Mouse (Mus musculus) 3134 (cell line): ENCODE data around the gene Dcakd.

Experiments used
- DNase-seq: peaks from one replicate; pipeline ENCODE4 v3.0.0-alpha.2; 2011; ENCODE audit warnings: low spot score; ENCODE audit not compliant: insufficient read length; ENCODE audit errors: extremely low read depth

The Dcakd gene

DNA sequence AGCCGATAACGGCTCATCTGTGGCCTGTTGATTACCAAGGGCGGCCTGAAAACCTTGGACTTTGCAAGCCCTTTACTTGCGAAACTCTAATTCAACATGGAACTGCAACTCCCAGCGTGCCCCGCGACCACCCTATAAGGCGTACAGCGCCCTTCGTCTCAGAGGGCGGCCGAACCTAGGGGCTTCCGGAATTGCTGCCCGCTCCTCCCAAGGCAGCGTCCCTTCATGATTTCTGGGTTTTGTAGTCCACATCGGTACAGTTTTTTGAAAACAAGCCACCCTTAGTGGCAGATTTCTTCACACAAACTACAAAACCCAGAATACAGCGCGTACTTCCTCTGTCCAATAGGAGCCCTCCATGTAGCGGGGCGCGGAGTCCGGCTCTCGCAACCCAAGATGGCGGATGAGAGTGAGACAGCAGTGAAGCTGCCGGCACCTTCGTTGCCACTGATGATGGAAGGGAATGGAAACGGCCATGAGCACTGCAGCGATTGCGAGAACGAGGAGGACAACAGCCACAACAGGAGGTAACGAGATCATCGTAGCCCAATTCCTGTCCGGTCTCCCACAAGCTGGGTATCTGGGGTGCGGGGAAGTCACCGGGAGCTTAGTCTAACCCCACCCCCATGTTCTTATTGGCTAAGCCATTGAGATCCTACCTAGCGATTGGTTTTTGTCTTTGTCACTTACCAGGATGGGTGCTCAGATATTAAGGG is at the start of gene Dcakd, which contains the start of gene Nmt1:
Gene Dcakd (minus strand): TSS at position 158 of the 716 bp plus-strand sequence.
Gene Nmt1 (plus strand): TSS at position 15 of the 716 bp plus-strand sequence.
- peak; percentile 95 for DNase-seq

- DNase-seq, result no peak
These were observed 48.4 kb upstream of the Dcakd start for GRCm38 (mm10) chr11:103076581-103076980.

DNA sequence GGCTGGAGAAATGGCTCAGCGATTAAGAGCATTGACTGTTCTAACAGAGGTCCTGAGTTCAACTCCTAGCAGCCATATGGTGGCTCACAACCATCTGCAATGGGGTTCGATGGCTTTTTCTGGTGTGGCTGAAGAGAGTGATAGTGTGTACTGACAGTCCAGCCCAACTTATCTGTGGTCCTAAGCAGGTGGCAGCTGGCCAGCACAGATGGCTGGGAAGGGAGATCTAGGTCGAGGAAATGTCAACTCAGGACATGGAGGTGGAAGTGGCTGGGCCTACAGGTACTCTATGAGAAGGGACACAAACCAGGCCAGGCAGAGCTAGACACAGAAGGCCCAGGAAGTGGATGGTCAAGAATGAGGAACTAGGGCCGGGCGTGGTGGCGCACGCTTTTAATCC is 47.9 kb upstream of the Dcakd start:
- no peak for DNase-seq

- DNase-seq, result peak; percentile 18
These were observed 46.7 kb upstream of the Dcakd start for GRCm38 (mm10) chr11:103074796-103075323.

DNA sequence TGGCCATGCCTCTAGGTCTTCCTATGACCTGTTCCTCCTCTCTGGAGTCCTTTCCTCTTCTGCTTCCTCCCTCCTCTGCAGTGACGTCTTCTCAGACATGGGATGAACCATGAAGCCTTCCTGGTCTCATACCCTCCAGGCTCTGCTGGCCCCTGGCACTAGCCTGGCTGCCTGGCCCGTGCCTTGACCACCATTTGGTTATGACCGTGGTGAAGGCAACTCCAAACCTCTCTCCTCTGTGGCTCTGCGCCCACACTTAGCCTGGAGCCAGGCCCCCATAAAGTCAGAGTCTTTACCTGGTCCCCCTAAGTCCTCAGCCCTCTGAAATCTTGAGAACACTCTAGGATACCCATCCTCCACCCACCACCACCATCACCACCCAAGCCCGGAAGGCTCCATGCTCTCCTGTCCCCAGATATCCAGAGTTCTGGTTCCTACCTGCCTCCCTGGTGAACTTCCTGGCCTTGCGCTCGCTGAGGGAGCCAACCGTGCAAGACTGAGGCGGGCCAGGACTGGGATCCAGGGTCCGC is 46.1 kb upstream of the Dcakd start:
- peak; percentile 12 for DNase-seq

- no peak for DNase-seq
These were observed 45.5 kb upstream of the Dcakd start for GRCm38 (mm10) chr11:103073671-103074070.

DNA sequence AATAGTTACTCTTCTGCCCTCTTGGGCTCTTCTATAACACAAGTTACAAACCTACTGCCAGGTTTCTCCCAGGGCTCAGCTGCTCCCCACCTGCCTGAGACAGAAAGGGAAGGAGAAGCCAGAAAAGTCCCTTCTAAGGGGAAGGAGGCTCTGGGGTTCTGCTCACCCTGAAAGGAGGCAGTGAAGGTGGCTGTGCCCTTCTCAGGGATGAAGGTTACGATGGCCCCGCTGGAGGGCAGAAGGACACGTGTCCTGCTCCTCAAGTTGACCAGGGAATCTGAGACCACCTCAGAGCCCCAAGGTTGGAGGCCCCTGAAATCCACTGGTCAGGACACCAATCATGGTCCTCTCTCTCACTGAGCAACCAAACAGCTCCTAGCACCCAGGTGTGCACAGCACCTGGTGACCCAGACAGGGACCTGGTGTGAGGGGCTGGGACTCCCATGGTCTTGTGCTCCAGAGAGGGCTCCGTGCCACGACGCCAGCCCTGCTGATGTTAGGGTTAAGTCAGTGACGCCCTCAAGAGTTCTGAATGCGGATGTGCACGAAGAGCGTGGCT is 42.3 kb upstream of the Dcakd start:
- DNase-seq, result peak; percentile 14

GRCm38 (mm10) chr11:103069731-103070130 is 41.6 kb upstream of the Dcakd start:
- DNase-seq, result no peak

GRCm38 (mm10) chr11:103068884-103069283 is 40.8 kb upstream of the Dcakd start:
- DNase-seq, result peak; percentile 16

- no peak for DNase-seq
These were observed 40.1 kb upstream of the Dcakd start for GRCm38 (mm10) chr11:103068272-103068671.

DNA sequence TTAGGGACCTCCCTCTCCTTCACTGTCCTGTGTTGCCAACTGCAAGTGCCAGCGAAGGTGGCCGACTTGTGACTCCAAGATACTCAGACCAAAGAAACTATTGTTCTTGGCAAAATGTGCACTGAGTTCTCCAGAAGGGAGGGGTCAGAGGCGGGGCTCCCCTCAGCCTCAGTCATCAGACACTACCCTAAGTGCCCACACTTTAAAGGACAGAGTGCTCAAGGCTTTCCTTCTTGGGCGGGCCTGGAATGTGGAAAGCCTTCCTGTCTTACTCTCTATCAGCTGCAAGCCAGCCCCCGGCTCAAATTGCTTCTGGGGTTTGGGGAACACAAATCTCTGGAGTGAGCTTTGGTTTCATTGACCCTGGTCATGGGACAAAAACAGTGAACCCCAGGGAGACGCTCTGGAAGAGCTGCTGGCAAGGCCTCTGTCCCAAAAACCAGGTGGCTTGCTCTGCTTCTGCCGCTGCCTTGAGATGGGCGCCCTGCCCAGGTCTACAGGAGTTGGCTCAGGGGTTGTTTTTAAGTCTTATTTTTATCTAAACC is 39.4 kb upstream of the Dcakd start:
- DNase-seq, result peak; percentile 77

DNA sequence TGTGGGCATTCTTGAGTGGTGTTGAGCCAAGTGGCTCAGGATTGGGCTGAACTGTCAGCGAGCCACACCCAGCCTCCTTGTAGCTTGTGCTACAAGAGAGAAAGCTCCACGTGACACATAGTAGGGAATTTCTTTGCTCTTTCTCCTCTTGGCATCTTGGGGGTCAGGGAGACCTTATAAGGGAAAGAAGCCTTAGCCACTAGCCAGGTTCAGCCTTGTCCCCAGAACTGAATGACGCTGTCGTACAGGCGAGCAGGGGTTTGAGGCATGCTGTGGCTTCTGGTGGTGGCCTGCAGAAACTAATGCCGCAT is 38.9 kb upstream of the Dcakd start:
- no peak for DNase-seq

DNA sequence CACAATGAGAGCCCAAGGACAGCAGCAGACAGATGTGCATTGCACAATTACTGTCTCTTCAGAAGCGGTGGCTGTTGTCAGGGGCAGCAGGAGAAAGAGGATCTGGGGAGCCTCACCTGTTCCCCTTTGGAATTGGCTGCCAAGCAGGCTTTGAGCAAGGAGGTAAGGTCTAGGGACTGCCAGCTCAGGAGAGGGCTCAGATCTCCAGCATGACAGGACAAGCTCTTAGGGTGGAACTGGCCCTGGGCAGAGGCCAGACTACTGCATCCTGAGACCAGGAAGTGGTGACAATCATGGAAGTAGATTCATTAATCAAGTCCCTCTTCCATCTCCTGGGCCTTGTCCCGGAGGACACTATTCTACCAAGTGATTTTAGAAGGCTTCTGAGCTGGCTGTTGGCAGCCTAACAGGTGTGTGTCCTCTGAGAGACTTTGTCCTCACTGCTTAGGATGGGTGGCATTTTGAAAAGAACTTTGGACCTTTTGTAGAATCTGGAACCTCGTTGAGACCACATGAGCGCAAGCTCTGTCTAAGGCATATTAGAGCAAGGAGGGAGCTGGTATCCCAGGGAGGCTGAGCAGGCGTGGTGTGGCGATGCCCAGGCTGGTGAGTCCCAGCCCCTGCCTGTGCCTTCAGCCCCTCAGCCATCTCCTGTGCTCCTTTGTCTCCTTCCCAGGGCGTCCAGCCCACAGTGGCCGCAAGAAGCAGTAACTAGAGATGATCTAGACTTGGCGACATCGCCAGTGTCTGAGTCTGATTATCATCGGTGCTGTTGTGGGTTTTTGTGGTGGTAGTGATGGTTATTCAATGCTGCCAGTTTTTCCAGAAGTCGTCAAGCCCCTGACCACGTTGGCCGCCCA is 38.3 kb upstream of the Dcakd start:
- DNase-seq, result peak; percentile 56

DNA sequence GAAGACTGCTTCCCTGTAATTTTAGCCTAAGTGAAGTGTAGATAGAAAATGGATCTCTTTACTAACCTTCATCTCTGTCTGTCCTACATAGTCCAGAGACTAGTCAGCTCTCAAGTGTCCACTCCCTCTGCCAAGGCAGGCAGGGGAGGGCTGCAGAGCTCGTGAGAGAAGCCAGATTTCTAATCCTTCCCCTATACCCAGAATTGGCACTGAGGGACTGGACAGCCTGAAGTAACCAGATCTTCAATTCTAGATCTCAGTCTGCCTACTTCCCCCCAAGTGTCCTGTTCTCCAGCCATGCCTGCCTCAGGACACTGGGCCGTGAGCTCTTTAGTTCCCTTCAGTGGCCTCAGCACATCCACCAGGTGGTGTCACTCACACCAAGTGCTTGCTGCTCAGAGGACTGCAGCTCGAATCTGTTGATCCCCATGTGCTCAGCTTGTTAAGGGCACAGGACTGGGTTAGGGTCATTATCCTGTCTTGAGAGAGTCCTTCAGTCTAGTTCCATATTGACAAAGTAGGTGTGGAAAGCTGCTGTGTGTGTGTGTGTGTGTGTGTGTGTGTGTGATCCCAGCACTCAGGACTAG is 30.5 kb upstream of the Dcakd start:
- DNase-seq, result no peak

DNA sequence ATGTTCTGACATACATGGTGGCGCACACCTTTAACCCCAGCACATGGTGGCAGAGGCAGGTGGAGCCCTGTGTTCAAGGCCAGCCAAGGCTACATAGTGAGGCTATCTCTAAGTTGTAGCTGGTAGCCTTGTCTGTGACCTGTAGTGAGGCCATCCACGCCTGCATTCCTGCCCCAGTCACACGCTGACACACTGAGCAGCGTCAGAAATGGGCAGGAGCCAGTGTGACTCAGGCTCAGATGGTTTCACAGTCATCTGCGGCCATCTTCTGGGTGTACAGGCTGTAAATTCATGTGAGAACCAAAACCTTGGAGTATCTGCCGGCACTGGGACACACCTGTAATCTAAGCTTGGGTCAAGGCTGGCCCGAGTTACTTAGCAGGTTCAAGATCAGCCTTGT is 28.5 kb upstream of the Dcakd start:
- peak; percentile 75 for DNase-seq

- DNase-seq, result peak; percentile 43
These were observed 26.7 kb upstream of the Dcakd start for GRCm38 (mm10) chr11:103054798-103055197.

DNA sequence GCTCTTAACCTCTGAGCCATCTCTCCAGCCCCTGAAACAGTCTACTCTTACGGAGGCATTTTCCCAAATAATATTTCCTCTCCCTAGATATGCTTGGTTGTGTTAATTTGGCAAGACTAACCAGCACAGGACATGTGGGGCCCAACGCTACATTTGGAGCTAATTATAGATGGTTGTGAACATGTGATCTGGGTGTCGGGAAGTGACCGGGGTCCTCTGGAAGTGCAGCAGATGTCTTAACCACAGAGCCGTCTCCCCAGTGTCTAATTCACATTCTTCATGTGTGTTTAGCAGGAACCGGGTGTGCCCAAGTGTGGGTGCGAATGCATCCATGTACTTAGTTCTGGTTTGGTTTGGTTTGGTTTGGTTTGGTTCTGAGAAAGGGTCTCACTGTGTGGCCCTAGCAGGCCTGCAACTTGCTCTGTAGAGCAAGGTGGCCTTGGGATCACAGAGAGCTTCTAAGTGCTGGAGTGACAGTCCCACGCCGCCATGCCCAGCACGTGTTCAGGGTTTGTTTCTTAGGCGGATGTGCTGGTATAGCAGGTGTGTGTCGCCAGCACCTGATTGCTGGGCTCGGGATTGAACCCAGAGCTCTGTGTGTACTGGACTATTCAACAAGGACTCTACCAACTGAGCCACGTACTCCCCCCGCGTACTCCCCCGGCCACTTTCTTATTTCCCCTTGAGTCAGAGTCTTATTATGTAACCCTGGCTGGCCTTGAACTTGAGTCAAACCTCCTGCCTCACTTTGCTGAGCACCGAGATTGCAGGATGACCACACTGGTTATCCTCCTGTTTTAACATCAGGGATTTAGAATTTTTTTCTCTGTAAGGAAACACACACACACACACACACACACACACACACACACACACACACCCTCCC is 25.3 kb upstream of the Dcakd start:
- no peak for DNase-seq

DNA sequence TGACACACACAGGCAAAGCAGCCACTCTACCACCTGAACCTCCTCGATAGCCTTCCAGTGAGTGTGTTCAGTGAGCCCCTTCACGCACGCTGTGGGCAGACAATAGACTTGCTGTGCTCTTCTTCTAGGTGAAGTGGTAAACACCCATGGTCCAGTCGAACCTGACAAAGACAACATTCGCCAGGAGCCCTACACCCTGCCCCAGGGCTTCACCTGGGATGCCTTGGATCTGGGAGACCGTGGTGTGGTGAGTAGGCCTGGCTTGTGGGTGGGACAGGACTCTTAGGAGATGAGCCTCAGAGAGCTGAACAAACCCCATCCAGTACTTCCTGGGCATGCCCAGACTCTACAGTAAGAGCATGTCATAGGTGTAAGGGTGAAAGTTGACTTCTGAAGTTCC is 23.9 kb upstream of the Dcakd start:
- DNase-seq, result no peak

GRCm38 (mm10) chr11:103051249-103051691 is 23.1 kb upstream of the Dcakd start:
- peak; percentile 91 for DNase-seq
